Mouse (Mus musculus) spleen, adult 10 weeks (tissue): ENCODE data around the gene Fmc1. TPM values are rescaled to one million over a fixed set of nuclear protein-coding genes. Genes with fewer than 3 reads are reported as not detected.

Experiments used
- polyA plus RNA-seq: library from polyadenylated mRNA; stranded (reverse); fragments of 350-450 nt; fragmentation: Illumina TruSeq; extraction: RNeasy Lipid Tissue Mini Kit (QIAGEN cat#74804); gene quantifications from one replicate; pipeline ENCODE4 v1.2.3, GENCODE M21; 2015; ENCODE audit warnings: low replicate concordance; ENCODE audit not compliant: insufficient read depth

Gene Fmc1
- polyA plus RNA-seq = 14.9 TPM

GRCm38 (mm10) chr6:38533428-38534405, at the start of gene Fmc1:
Gene Fmc1, plus strand, starts transcription at chr6:38533502.

GRCm38 (mm10) chr6:38551062-38551988, 18.0 kb downstream of the Fmc1 start, which contains the start of gene Luc7l2:
Gene Luc7l2, plus strand, starts transcription at chr6:38551334.

Other genes with a start within 250 kb of the Fmc1 start
- gene Zc3hav1l, start 234.2 kb upstream of the Fmc1 start, polyA plus RNA-seq = 3.9 TPM
- 149 TPM for gene Zc3hav1, start 178.9 kb upstream of the Fmc1 start, polyA plus RNA-seq
- gene Ttc26, start 152.0 kb upstream of the Fmc1 start, polyA plus RNA-seq = 0.58 TPM
- gene Ubn2, start 99.6 kb upstream of the Fmc1 start, polyA plus RNA-seq = 37.8 TPM
- gene Luc7l2, start 17.8 kb downstream of the Fmc1 start, polyA plus RNA-seq = 465 TPM
- gene Klrg2, start 103.7 kb downstream of the Fmc1 start, polyA plus RNA-seq = not detected
- not detected for gene Clec2l, start 129.6 kb downstream of the Fmc1 start, polyA plus RNA-seq